Mouse (Mus musculus): ENCODE data around the gene Olfr619. TPM values are rescaled to one million over a fixed set of nuclear protein-coding genes. Genes with fewer than 3 reads are reported as not detected.

Olfr619 gene
- polyA plus RNA-seq (2011; ENCODE audit: insufficient read depth, insufficient read length, low replicate concordance, missing spikeins): not detected in 2 replicates

DNA sequence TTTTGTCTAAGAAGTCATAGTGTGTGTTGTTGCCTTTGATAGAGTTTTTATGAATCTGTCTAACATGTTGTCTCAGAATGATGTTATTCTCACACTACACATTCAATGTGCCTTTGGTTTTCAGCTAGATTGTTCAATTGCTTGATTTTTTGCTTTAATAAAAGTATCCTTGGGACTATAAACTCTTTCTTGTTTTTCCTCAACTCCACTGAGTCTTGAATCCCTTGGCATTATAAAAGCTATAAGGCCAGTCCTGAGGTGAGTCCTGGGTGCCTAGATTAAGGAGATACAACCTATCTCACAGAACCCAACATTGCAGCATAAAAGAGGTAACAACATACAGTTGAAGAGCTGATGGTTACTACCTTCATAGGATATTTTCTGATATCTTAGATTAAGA, at the start of gene Olfr619:
TSS of gene Olfr619 (plus strand) at position 301 of the 400 bp plus-strand sequence.
- TF ChIP-seq CTCF (IDR thresholded peaks at IDR 0.05; ENCODE audit: control insufficient read depth, insufficient read depth, low read length) (no peak), POLR2A (IDR thresholded peaks at IDR 0.05; ENCODE audit: borderline replicate concordance, control insufficient read depth, low read depth, low read length) (no peak)
- no peak within 1 kb of the TSS for H3K27ac ChIP-seq (ENCODE audit: control insufficient read depth, insufficient read depth, low read depth, low read length, poor library complexity)
- H3K4me1 ChIP-seq (ENCODE audit: control insufficient read depth, insufficient read depth, low read length): no peaks in the 10 kb centered on the region
- H3K4me3 ChIP-seq (replicated peaks; ENCODE audit: control insufficient read depth, low read depth, low read length): no peak within 1 kb of the TSS

DNA sequence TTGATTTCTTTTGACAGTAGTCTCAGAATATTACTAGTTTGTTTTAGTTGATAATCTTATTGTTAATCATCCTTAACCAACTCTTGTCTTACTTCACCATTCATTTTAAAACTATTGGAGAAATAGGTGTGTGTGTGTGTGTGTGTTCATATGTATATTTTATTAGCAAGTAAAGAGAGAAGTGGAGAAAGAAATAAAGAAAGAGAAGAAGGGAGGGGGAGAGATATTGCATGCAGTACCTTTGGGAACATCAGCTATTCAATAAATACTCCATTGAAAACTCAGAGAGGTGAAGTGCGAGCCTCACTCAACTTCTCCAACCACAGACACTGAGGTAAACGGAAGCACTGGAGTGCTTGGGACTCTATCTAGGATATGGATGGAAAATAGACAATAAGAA, 44.6 kb upstream of the Olfr619 start, which contains the start of gene Olfr615:
TSS of gene Olfr615 (plus strand) at position 301 of the 400 bp plus-strand sequence.
- Histone ChIP-seq H3K27ac (ENCODE audit: control insufficient read depth, insufficient read depth, low read depth, low read length, poor library complexity) (no peak within 1 kb of the TSS), H3K4me1 (ENCODE audit: control insufficient read depth, insufficient read depth, low read length) (no peaks in the 10 kb centered on the region), H3K4me3 (replicated peaks; ENCODE audit: control insufficient read depth, low read depth, low read length) (no peak within 1 kb of the TSS)
- WGBS: 83% methylated on average over 2 of the region's 2 CpGs
- TF ChIP-seq POLR2A (IDR thresholded peaks at IDR 0.05; ENCODE audit: borderline replicate concordance, control insufficient read depth, low read depth, low read length): no peak

DNA sequence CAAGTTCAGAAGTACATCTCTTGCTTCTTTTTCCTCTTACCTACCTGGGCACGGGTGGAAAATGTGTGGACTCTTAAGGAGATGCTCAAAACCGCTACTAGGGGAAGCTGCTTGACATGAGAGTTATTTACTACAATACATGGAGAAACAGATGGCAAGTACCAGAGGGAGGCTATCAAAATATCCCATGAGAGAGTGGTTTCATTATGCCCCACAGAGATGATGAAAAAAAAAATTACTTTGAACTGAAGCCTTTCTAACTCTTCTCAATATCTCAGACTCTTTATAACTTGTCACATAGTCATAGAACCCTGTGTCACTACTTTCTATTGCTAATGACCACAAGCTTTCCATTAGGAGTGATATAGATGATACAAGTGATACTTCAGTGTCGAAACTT, 31.3 kb upstream of the Olfr619 start, which contains the start of gene Olfr616:
TSS of gene Olfr616 (minus strand) at position 101 of the 400 bp plus-strand sequence.
- TF ChIP-seq CTCF (IDR thresholded peaks at IDR 0.05; ENCODE audit: control insufficient read depth, insufficient read depth, low read length) (no peak), POLR2A (IDR thresholded peaks at IDR 0.05; ENCODE audit: borderline replicate concordance, control insufficient read depth, low read depth, low read length) (no peak)

DNA sequence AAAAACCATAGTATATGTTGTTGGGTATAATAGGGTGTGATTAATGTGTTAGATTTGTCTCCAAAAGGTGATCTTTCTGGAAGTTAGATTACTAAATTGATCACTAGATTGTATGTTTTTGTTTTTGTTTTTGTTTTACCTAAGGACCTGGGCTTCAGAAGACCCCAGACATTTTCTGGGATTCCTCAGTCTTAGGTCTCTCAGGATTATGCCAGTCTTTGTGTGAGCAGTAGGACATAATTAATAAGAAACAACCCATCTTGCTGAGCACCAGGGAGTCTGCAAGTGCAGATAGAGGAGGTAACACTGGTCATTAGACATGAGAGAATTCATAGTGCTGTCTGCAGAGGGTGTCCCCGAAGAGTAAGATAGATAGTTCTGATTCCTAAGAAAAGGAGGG, 27.6 kb upstream of the Olfr619 start, which contains the start of gene Olfr617:
TSS of gene Olfr617 (plus strand) at position 301 of the 400 bp plus-strand sequence.
- Histone ChIP-seq H3K27ac (ENCODE audit: control insufficient read depth, insufficient read depth, low read depth, low read length, poor library complexity) (no peak within 1 kb of the TSS), H3K4me3 (replicated peaks; ENCODE audit: control insufficient read depth, low read depth, low read length) (no peak within 1 kb of the TSS), H3K4me1 (ENCODE audit: control insufficient read depth, insufficient read depth, low read length) (no peaks in the 10 kb centered on the region)
- TF ChIP-seq POLR2A (IDR thresholded peaks at IDR 0.05; ENCODE audit: borderline replicate concordance, control insufficient read depth, low read depth, low read length) (no peak), CTCF (IDR thresholded peaks at IDR 0.05; ENCODE audit: control insufficient read depth, insufficient read depth, low read length) (no peak)
- 63% methylated on average over 1 of the region's 1 CpGs for WGBS

More for the DNA sequence above, 31.3 kb upstream of the Olfr619 start, which contains the start of gene Olfr616:
- Histone ChIP-seq H3K4me1 (ENCODE audit: control insufficient read depth, insufficient read depth, low read length) (no peaks in the 10 kb centered on the region), H3K27ac (ENCODE audit: control insufficient read depth, insufficient read depth, low read depth, low read length, poor library complexity) (no peak within 1 kb of the TSS), H3K4me3 (replicated peaks; ENCODE audit: control insufficient read depth, low read depth, low read length) (no peak within 1 kb of the TSS)
- WGBS: 65% methylated on average over 3 of the region's 3 CpGs

DNA sequence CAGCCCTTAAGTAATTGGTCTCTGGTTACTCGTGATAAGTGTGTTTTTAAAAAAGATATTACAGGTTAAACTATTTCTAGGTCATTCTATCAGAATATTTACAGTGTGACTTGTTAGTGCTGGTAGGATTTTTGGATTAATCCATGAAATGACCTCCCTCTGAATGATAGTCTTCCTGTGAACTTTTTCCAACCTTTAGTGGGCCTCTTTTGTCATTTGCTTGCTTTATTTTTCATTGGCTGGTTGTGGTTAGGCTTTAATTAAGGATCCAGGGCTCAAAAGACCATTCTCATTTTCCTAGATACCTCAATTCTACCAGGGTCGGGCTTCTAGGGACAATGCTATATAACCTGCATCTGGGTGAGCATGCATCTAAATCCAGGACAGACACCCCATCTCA, 10.6 kb upstream of the Olfr619 start, which contains the start of gene Olfr618:
TSS of gene Olfr618 (plus strand) at position 301 of the 400 bp plus-strand sequence.
- Histone ChIP-seq H3K4me1 (ENCODE audit: control insufficient read depth, insufficient read depth, low read length) (no peaks in the 10 kb centered on the region), H3K4me3 (replicated peaks; ENCODE audit: control insufficient read depth, low read depth, low read length) (no peak within 1 kb of the TSS), H3K27ac (ENCODE audit: control insufficient read depth, insufficient read depth, low read depth, low read length, poor library complexity) (no peak within 1 kb of the TSS)
- TF ChIP-seq CTCF (IDR thresholded peaks at IDR 0.05; ENCODE audit: control insufficient read depth, insufficient read depth, low read length) (no peak), POLR2A (IDR thresholded peaks at IDR 0.05; ENCODE audit: borderline replicate concordance, control insufficient read depth, low read depth, low read length) (no peak)
- WGBS: 53% methylated on average over 2 of the region's 2 CpGs

DNA sequence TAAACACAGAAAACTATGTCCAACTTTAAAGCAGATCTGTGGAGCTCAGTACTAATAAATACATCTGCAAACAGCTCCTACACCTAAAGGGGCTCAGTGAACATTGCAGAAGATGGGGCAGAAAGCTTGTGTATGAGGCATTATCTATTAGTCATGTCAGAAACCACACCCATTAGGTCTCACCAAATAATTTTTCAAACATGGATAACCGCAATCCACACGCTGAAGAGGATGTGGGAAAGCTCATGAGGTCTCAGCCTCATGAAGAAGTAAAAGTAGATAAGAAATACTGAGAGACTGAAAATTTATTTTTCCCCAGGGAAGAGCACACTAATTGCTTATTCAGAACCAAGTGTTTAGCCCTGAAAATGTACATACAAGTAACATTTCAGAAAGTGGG, 7.0 kb downstream of the Olfr619 start:
- Histone ChIP-seq H3K27ac (ENCODE audit: control insufficient read depth, insufficient read depth, low read depth, low read length, poor library complexity) (no peak overlapping the region), H3K4me1 (ENCODE audit: control insufficient read depth, insufficient read depth, low read length) (no peaks in the 10 kb centered on the region), H3K4me3 (replicated peaks; ENCODE audit: control insufficient read depth, low read depth, low read length) (no peak overlapping the region)
- TF ChIP-seq CTCF (IDR thresholded peaks at IDR 0.05; ENCODE audit: control insufficient read depth, insufficient read depth, low read length) (no peak), POLR2A (IDR thresholded peaks at IDR 0.05; ENCODE audit: borderline replicate concordance, control insufficient read depth, low read depth, low read length) (no peak)
- 46% methylated on average over 2 of the region's 2 CpGs for WGBS

DNA sequence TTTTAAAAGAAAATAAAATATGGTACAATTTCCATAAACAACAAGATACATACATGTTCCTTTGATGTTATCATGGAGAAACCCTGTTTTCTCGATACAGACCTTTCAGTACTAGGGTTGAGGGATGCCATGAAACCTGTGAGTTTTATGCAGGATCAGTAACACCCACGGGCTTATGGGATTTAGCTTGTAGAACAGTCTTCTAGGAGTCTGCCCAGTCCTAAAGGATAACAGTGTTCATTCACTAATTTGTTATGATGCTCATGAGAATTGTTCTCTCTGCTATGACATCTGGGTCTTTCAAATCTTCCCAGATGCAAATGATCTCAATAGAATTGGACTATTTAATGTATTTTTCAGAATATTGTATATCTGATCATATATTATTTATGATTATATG, 12.1 kb downstream of the Olfr619 start, which contains the start of gene Olfr620:
TSS of gene Olfr620 (minus strand) at position 101 of the 400 bp plus-strand sequence.
- 73% methylated on average over 2 of the region's 2 CpGs for WGBS
- Histone ChIP-seq H3K27ac (ENCODE audit: control insufficient read depth, insufficient read depth, low read depth, low read length, poor library complexity) (no peak within 1 kb of the TSS), H3K4me1 (ENCODE audit: control insufficient read depth, insufficient read depth, low read length) (no peaks in the 10 kb centered on the region), H3K4me3 (replicated peaks; ENCODE audit: control insufficient read depth, low read depth, low read length) (no peak within 1 kb of the TSS)
- TF ChIP-seq POLR2A (IDR thresholded peaks at IDR 0.05; ENCODE audit: borderline replicate concordance, control insufficient read depth, low read depth, low read length) (no peak), CTCF (IDR thresholded peaks at IDR 0.05; ENCODE audit: control insufficient read depth, insufficient read depth, low read length) (no peak)

DNA sequence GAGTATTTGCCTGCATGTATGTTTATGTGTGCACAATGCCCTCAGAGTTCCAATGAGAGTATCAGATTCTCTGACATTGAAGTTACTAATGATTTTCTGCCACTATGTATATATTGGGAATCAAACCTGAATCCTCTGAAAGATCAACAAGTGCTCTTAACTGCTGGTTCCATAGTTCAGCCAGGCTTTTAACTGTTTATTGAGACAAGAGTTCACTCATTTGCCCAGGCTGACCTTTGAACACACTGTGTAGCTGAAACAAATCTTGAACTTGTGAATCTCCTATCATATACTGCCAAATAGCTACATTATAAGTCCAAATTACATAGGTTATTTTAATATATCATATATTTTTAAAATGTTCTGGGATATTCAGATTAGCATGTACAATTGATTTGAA, 36.4 kb downstream of the Olfr619 start:
- Histone ChIP-seq H3K27ac (ENCODE audit: control insufficient read depth, insufficient read depth, low read depth, low read length, poor library complexity) (no peak overlapping the region), H3K4me3 (replicated peaks; ENCODE audit: control insufficient read depth, low read depth, low read length) (no peak overlapping the region), H3K4me1 (ENCODE audit: control insufficient read depth, insufficient read depth, low read length) (no peaks in the 10 kb centered on the region)
- no peak for TF ChIP-seq POLR2A (IDR thresholded peaks at IDR 0.05; ENCODE audit: borderline replicate concordance, control insufficient read depth, low read depth, low read length)
- TF ChIP-seq CTCF (IDR thresholded peaks at IDR 0.05; ENCODE audit: control insufficient read depth, insufficient read depth, low read length): no peak

DNA sequence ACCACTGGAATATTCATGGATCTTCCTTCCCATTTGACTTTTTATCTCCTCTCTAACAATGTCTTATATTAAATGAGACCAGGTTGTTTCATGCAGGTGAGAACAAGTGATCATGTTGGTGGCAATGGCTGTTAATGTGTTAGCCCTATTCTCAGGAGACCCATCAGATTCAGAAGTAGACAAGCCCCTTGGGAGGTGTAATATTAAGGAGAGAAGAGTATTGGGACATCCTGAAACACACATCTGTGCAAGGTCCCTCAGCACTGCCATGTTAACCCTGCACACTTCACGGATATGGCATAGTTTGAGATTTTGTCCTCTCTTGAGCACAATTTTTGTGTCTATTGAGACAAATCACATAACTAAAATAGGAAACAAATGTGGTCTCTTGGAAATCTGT, 42.2 kb downstream of the Olfr619 start, which contains the start of gene Olfr622:
TSS of gene Olfr622 (minus strand) at position 101 of the 400 bp plus-strand sequence.
- Histone ChIP-seq H3K4me3 (replicated peaks; ENCODE audit: control insufficient read depth, low read depth, low read length) (no peak within 1 kb of the TSS), H3K4me1 (ENCODE audit: control insufficient read depth, insufficient read depth, low read length) (no peaks in the 10 kb centered on the region), H3K27ac (ENCODE audit: control insufficient read depth, insufficient read depth, low read depth, low read length, poor library complexity) (no peak within 1 kb of the TSS)
- 71% methylated on average over 1 of the region's 1 CpGs for WGBS
- no peak for TF ChIP-seq CTCF (IDR thresholded peaks at IDR 0.05; ENCODE audit: control insufficient read depth, insufficient read depth, low read length)
- TF ChIP-seq POLR2A (IDR thresholded peaks at IDR 0.05; ENCODE audit: borderline replicate concordance, control insufficient read depth, low read depth, low read length): no peak

Data from bone marrow, adult 2 months (tissue).